Mouse (Mus musculus): ENCODE measurements around the gene Snd1. TPM values are rescaled to one million over a fixed set of nuclear protein-coding genes. Genes with fewer than 3 reads are reported as not detected.
A peak's percentile ranks its signal among the peaks of the same experiment; 100 is the strongest.

The Snd1 gene
- polyA plus RNA-seq, 1 experiment = 138 TPM

DNA sequence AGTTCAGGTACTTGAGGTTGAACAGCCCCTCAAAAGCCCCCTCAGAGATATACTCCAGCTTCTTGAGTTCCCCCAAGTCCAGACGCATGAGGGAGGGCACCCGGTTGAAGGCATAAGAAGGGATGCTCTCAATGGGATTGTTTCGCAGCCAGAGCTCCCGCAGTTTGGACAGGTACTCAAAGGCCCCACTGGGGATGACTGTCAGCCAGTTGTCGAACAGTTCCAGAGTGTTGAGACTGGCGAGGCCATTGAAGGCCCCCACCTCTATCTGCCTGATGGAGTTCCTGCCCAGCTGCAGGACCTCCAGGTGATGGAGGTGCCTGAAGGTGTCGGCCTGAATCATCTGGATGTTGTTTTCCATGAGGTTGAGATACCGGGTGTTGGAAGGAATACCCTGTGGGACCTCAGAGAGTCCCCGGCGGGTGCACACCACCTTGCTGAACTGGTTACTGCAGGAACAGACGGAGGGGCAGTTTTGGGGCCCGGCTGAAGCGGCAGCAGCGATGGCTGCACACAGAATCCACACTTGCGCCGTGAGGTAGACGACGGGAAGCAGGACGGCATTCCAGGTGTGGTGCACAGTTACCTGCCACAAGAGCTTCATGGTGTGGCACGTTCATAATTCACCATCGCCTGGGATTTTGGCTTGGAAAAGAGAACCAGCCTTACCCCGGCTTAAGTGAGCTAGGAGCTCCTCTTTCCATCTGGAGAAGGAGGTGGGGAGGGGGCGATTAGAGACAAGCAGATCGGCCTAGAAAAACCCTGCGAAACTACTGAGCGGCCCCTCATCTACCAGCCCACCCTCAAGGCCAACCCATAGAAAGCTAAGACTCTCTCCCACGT lies 356.3 kb downstream of the Snd1 start, which contains the start of gene Lrrc4:
Gene Lrrc4, minus strand, starts transcription at position 737 of the 843 bp plus-strand sequence.
- H3K27ac ChIP-seq (ENCODE audit: insufficient read depth, low read length) = no peak within 1 kb of the TSS
- H3K4me3 ChIP-seq (ENCODE audit: insufficient read depth, low read length) = peak within 1 kb of the TSS; percentile 34
- H3K4me1 ChIP-seq (ENCODE audit: control insufficient read depth, insufficient read depth, low read length) = 0 out of 2 replicates have a peak, but pooled peaks cover 7% of the 10 kb centered on the region
- TF ChIP-seq CTCF (IDR thresholded peaks at IDR 0.05; ENCODE audit: borderline replicate concordance, insufficient read depth, low read length) (no peak), POLR2A (IDR thresholded peaks at IDR 0.05; ENCODE audit: low read depth, low read length) (no peak)

- H3K4me1 ChIP-seq (ENCODE audit: control insufficient read depth, insufficient read depth, low read length) = 0 out of 2 replicates have a peak, but pooled peaks cover 5% of the 10 kb centered on the region
- no peak for TF ChIP-seq POLR2A (IDR thresholded peaks at IDR 0.05; ENCODE audit: low read depth, low read length)
- TF ChIP-seq CTCF (IDR thresholded peaks at IDR 0.05; ENCODE audit: borderline replicate concordance, insufficient read depth, low read length) = no peak
Observed at GRCm38 (mm10) chr6:28831854-28832750, 357.2 kb downstream of the Snd1 start.

DNA sequence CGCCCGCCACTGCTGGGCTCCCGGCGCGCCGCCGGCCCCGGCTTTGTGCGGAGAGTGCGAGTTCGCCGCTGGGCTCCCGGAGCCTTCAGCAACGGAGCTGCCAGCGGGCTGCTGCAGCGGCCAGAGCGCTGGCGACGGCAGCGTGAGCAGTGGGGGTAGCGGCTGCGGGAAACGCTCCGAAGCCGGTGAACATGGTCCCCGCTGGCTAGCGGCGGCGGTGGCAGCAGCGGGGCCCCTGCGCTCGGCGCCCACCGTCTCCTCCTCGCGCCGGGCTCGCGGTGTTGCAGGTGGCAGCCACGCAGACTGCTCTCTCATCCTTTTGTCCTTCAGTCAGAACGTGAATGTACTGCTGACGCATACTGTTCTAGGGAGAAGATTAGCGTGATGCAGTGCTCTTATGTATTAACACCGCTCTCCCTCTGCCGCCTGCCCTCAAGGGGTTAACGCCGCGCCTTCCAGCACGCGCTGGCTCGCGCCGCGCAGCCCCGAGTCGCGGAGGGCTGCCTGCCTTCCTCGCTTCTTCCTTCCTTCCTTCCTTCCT lies 357.9 kb downstream of the Snd1 start:
- H3K4me3 ChIP-seq (ENCODE audit: insufficient read depth, low read length) = peak overlapping the region; percentile 29
- H3K4me1 ChIP-seq (ENCODE audit: control insufficient read depth, insufficient read depth, low read length) = no peaks in the 10 kb centered on the region
- TF ChIP-seq POLR2A (IDR thresholded peaks at IDR 0.05; ENCODE audit: low read depth, low read length) (no peak), CTCF (IDR thresholded peaks at IDR 0.05; ENCODE audit: borderline replicate concordance, insufficient read depth, low read length) (no peak)
- H3K27ac ChIP-seq (ENCODE audit: insufficient read depth, low read length) = no peak overlapping the region

More at GRCm38 (mm10) chr6:28831854-28832750, 357.2 kb downstream of the Snd1 start:
- no peak overlapping the region for H3K27ac ChIP-seq (ENCODE audit: insufficient read depth, low read length)
- H3K4me3 ChIP-seq (ENCODE audit: insufficient read depth, low read length) = peak overlapping the region; percentile 34

DNA sequence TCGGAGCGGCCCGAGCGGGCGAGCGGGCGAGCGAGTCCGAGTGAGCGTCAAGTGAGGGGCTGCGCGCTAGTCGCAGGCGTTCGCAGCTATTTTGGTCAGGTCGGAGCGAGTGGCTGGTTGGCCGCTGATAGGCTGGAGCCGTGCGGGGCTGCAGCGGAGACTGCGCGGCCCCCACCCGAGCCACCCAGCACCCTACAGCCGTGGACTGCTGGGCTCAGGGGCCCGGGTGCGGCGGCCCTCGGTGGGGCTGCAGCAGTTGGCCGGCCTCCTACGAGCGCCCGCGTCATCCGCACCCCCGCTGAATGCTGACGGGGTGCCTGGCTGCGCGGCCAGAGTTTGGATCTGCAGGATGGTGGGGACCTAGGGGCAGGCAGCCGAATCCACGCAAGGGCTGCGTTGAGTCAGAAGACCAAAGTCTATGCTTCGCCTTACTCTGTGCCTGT lies 358.5 kb downstream of the Snd1 start:
- TF ChIP-seq CTCF (IDR thresholded peaks at IDR 0.05; ENCODE audit: borderline replicate concordance, insufficient read depth, low read length) = no peak
- TF ChIP-seq POLR2A (IDR thresholded peaks at IDR 0.05; ENCODE audit: low read depth, low read length) = no peak
- H3K4me1 ChIP-seq (ENCODE audit: control insufficient read depth, insufficient read depth, low read length) = no peaks in the 10 kb centered on the region
- H3K4me3 ChIP-seq (ENCODE audit: insufficient read depth, low read length) = peak overlapping the region; percentile 5; the same call in 1 of the 2 replicates
- no peak overlapping the region for H3K27ac ChIP-seq (ENCODE audit: insufficient read depth, low read length)

DNA sequence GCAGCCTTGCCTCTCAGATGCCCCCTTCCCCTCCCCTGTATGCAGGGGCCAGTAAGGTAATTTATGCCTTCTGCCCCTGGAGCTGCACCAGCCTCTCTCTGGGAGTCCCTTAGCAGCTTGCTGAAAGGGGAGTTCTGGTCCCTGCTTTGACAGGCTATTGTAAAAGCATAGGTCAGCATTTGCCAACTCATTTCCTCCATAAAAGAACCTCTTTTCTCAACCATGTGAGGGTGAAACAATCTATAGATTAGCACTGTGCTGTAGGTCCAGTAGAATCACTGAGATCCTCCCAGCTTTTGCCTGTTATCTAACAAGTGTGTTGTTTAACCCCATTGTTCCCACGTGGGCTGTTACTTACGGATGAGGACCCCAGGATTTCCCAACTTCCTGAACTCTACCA lies 359.1 kb downstream of the Snd1 start:
- Histone ChIP-seq H3K4me3 (ENCODE audit: insufficient read depth, low read length) (no peak overlapping the region), H3K27ac (ENCODE audit: insufficient read depth, low read length) (no peak overlapping the region), H3K4me1 (ENCODE audit: control insufficient read depth, insufficient read depth, low read length) (no peaks in the 10 kb centered on the region)
- TF ChIP-seq CTCF (IDR thresholded peaks at IDR 0.05; ENCODE audit: borderline replicate concordance, insufficient read depth, low read length) = no peak
- TF ChIP-seq POLR2A (IDR thresholded peaks at IDR 0.05; ENCODE audit: low read depth, low read length) = no peak

- TF ChIP-seq CTCF (IDR thresholded peaks at IDR 0.05; ENCODE audit: borderline replicate concordance, insufficient read depth, low read length) = no peak
- no peak for TF ChIP-seq POLR2A (IDR thresholded peaks at IDR 0.05; ENCODE audit: low read depth, low read length)
- H3K4me1 ChIP-seq (ENCODE audit: control insufficient read depth, insufficient read depth, low read length) = peaks cover 4% of the 10 kb centered on the region
- no peak overlapping the region for H3K27ac ChIP-seq (ENCODE audit: insufficient read depth, low read length)
- no peak overlapping the region for H3K4me3 ChIP-seq (ENCODE audit: insufficient read depth, low read length)
Observed at GRCm38 (mm10) chr6:28836600-28836999, 361.7 kb downstream of the Snd1 start.

- Histone ChIP-seq H3K27ac (ENCODE audit: insufficient read depth, low read length) (no peak overlapping the region), H3K4me1 (ENCODE audit: control insufficient read depth, insufficient read depth, low read length) (peaks cover 9% of the 10 kb centered on the region), H3K4me3 (ENCODE audit: insufficient read depth, low read length) (no peak overlapping the region)
- TF ChIP-seq CTCF (IDR thresholded peaks at IDR 0.05; ENCODE audit: borderline replicate concordance, insufficient read depth, low read length) (no peak), POLR2A (IDR thresholded peaks at IDR 0.05; ENCODE audit: low read depth, low read length) (no peak)
Observed at GRCm38 (mm10) chr6:28841569-28841968, 366.6 kb downstream of the Snd1 start.

- H3K27ac ChIP-seq (ENCODE audit: insufficient read depth, low read length) = no peak overlapping the region
- H3K4me1 ChIP-seq (ENCODE audit: control insufficient read depth, insufficient read depth, low read length) = peaks cover 12% of the 10 kb centered on the region
- TF ChIP-seq CTCF (IDR thresholded peaks at IDR 0.05; ENCODE audit: borderline replicate concordance, insufficient read depth, low read length) (no peak), POLR2A (IDR thresholded peaks at IDR 0.05; ENCODE audit: low read depth, low read length) (no peak)
- H3K4me3 ChIP-seq (ENCODE audit: insufficient read depth, low read length) = no peak overlapping the region
Observed at GRCm38 (mm10) chr6:28842375-28843276, 367.7 kb downstream of the Snd1 start.

Data from embryonic fibroblast, embryonic 13.5 days (primary cell).